Mouse (Mus musculus) stomach, embryonic 14.5 days (tissue): ENCODE results near the gene Cda. TPM values are rescaled to one million over a fixed set of nuclear protein-coding genes. Genes with fewer than 3 reads are reported as not detected.
A peak's percentile ranks its signal among the peaks of the same experiment; 100 is the strongest.

ENCODE experiments used
- ATAC-seq: fragments of 200-750 bp; cut with Nextera tagmentation; 2 replicates; pipeline ENCODE4 v1.8.0; 2017; ENCODE audit warnings: low read depth, moderate TSS enrichment; ENCODE audit not compliant: insufficient number of reproducible peaks, insufficient read depth, low FRiP score
- H3K27ac ChIP-seq: fragments of 300-500 bp; sonication (generic); 2 replicates; pipeline ENCODE4 v1.5.1; 2014; ENCODE audit warnings: mild to moderate bottlenecking, low read length, moderate library complexity, mixed read lengths
- H3K27me3 ChIP-seq: fragments of 300-500 bp; sonication (generic); 2 replicates; pipeline ENCODE4 v1.6.1; 2014; ENCODE audit warnings: low read length, control low read depth, mixed read lengths; ENCODE audit not compliant: control insufficient read depth, insufficient read depth
- H3K36me3 ChIP-seq: fragments of 300-500 bp; sonication (generic); 2 replicates; pipeline ENCODE4 v1.6.1; 2014; ENCODE audit warnings: mild to moderate bottlenecking, control low read depth, low read length, moderate library complexity, mixed read lengths; ENCODE audit not compliant: control insufficient read depth, insufficient read depth
- H3K4me1 ChIP-seq: fragments of 300-500 bp; sonication (generic); 2 replicates; pipeline ENCODE4 v1.6.1; 2014; ENCODE audit warnings: low read length, control low read depth, mixed read lengths; ENCODE audit not compliant: control insufficient read depth, insufficient read depth
- H3K4me2 ChIP-seq: fragments of 300-500 bp; sonication (generic); replicated peaks from 2 replicates; pipeline ENCODE4 v1.6.1; 2014; ENCODE audit warnings: low read depth, low read length, control low read depth
- H3K4me3 ChIP-seq: fragments of 300-500 bp; sonication (generic); 2 replicates; pipeline ENCODE4 v1.5.1; 2014; ENCODE audit warnings: low read depth, low read length, control low read depth
- H3K9ac ChIP-seq: fragments of 300-500 bp; sonication (generic); replicated peaks from 2 replicates; pipeline ENCODE4 v1.6.1; 2014; ENCODE audit warnings: low read depth, mild to moderate bottlenecking, control low read depth, low read length, moderate library complexity, mixed read lengths
- H3K9me3 ChIP-seq: fragments of 300-500 bp; sonication (generic); 2 replicates; pipeline ENCODE4 v1.6.1; 2016; ENCODE audit warnings: low read depth, low read length, control low read depth; ENCODE audit not compliant: control insufficient read depth
- WGBS: fragments of 180-500 bp; shearing (Covaris S2); extraction: QIAGEN DNeasy Blood & Tissue Kit; methylation state at CpG from one replicate; pipeline ENCODE4 v1.1.7; 2014; 5-methylcytosine and 5-hydroxymethylcytosine counted together
- polyA plus RNA-seq: library from polyadenylated mRNA; unstranded; fragments of >200 nt; fragmentation: Nextera tagmentation; extraction: Ambion mirVana; gene quantifications from 2 replicates; pipeline ENCODE4 v1.2.1, GENCODE M21; 2014

The Cda gene
- polyA plus RNA-seq, 1 experiment from 2014 or later, result 8.3 TPM

- Histone ChIP-seq H3K4me1 (no peaks in the 10 kb centered on the region), H3K9ac (no peak overlapping the region), H3K4me3 (no peak overlapping the region), H3K4me2 (no peak overlapping the region), H3K36me3 (peaks cover 39% of the 10 kb centered on the region), H3K27me3 (no peaks in the 10 kb centered on the region), H3K9me3 (no peaks in the 10 kb centered on the region), H3K27ac (no peak overlapping the region)
- WGBS, result 91% methylated on average over 4 of the region's 4 CpGs
- ATAC-seq, result no peak
Observed at GRCm38 (mm10) chr4:138313795-138314194, 54.0 kb downstream of the Cda start.

GRCm38 (mm10) chr4:138313021-138313420, 54.8 kb downstream of the Cda start:
- no peaks in the 10 kb centered on the region for H3K4me1 ChIP-seq
- H3K36me3 ChIP-seq, result peaks cover 45% of the 10 kb centered on the region
- H3K27ac ChIP-seq, result no peak overlapping the region
- no peak for ATAC-seq
- H3K27me3 ChIP-seq, result no peaks in the 10 kb centered on the region
- 86% methylated on average over 11 of the region's 11 CpGs for WGBS
- no peak overlapping the region for H3K9ac ChIP-seq
- no peak overlapping the region for H3K4me2 ChIP-seq
- no peaks in the 10 kb centered on the region for H3K9me3 ChIP-seq
- no peak overlapping the region for H3K4me3 ChIP-seq

- no peak for ATAC-seq
- Histone ChIP-seq H3K4me2 (no peak overlapping the region), H3K4me1 (no peaks in the 10 kb centered on the region), H3K27me3 (no peaks in the 10 kb centered on the region), H3K36me3 (peaks cover 53% of the 10 kb centered on the region), H3K9ac (no peak overlapping the region), H3K4me3 (no peak overlapping the region), H3K27ac (no peak overlapping the region), H3K9me3 (no peaks in the 10 kb centered on the region)
- WGBS, result 91% methylated on average over 3 of the region's 3 CpGs
Observed at GRCm38 (mm10) chr4:138312105-138312504, 55.7 kb downstream of the Cda start.

GRCm38 (mm10) chr4:138311595-138311994, 56.2 kb downstream of the Cda start:
- WGBS, result 60% methylated on average over 8 of the region's 8 CpGs

GRCm38 (mm10) chr4:138310311-138310910, 57.4 kb downstream of the Cda start:
- no peaks in the 10 kb centered on the region for H3K9me3 ChIP-seq
- peaks cover 55% of the 10 kb centered on the region for H3K36me3 ChIP-seq
- no peak overlapping the region for H3K9ac ChIP-seq
- ATAC-seq, result no peak
- H3K4me2 ChIP-seq, result no peak overlapping the region
- H3K27ac ChIP-seq, result no peak overlapping the region
- H3K27me3 ChIP-seq, result no peaks in the 10 kb centered on the region
- no peak overlapping the region for H3K4me3 ChIP-seq
- 95% methylated on average over 19 of the region's 19 CpGs for WGBS
- H3K4me1 ChIP-seq, result no peaks in the 10 kb centered on the region; the same call in 1 of the 2 replicates

More at GRCm38 (mm10) chr4:138311595-138311994, 56.2 kb downstream of the Cda start:
- H3K36me3 ChIP-seq, result peaks cover 55% of the 10 kb centered on the region
- no peak overlapping the region for H3K4me3 ChIP-seq
- no peaks in the 10 kb centered on the region for H3K4me1 ChIP-seq
- H3K27ac ChIP-seq, result no peak overlapping the region
- H3K9ac ChIP-seq, result no peak overlapping the region
- H3K4me2 ChIP-seq, result no peak overlapping the region
- H3K9me3 ChIP-seq, result no peaks in the 10 kb centered on the region
- ATAC-seq, result peak; percentile 35; the same call in 1 of the 2 replicates
- H3K27me3 ChIP-seq, result no peaks in the 10 kb centered on the region

- no peak for ATAC-seq
- Histone ChIP-seq H3K4me2 (no peak overlapping the region), H3K27ac (no peak overlapping the region), H3K9me3 (no peaks in the 10 kb centered on the region), H3K4me3 (no peak overlapping the region), H3K9ac (no peak overlapping the region), H3K4me1 (peaks cover 9% of the 10 kb centered on the region; the same call in 1 of the 2 replicates), H3K36me3 (peaks cover 51% of the 10 kb centered on the region), H3K27me3 (no peaks in the 10 kb centered on the region)
- WGBS, result 90% methylated on average over 12 of the region's 12 CpGs
Observed at GRCm38 (mm10) chr4:138307739-138308138, 60.1 kb downstream of the Cda start.

- no peak for ATAC-seq
- no peaks in the 10 kb centered on the region for H3K9me3 ChIP-seq
- no peak overlapping the region for H3K4me2 ChIP-seq
- no peak overlapping the region for H3K27ac ChIP-seq
- WGBS, result 80% methylated on average over 3 of the region's 3 CpGs
- H3K4me1 ChIP-seq, result peaks cover 9% of the 10 kb centered on the region; the same call in 1 of the 2 replicates
- peaks cover 45% of the 10 kb centered on the region for H3K36me3 ChIP-seq
- H3K9ac ChIP-seq, result no peak overlapping the region
- H3K27me3 ChIP-seq, result no peaks in the 10 kb centered on the region
- no peak overlapping the region for H3K4me3 ChIP-seq
Observed at GRCm38 (mm10) chr4:138307025-138307424, 60.8 kb downstream of the Cda start.

- peak within 1 kb of the TSS; percentile 79 for H3K4me3 ChIP-seq
- peak; percentile 98 for ATAC-seq
- peak within 1 kb of the TSS; percentile 61 for H3K27ac ChIP-seq
- H3K9me3 ChIP-seq, result no peaks in the 10 kb centered on the region
- under 1% methylated on average over 64 of the region's 64 CpGs for WGBS
- H3K4me2 ChIP-seq, result peak within 1 kb of the TSS; percentile 85
- H3K9ac ChIP-seq, result peak within 1 kb of the TSS; percentile 74
- H3K36me3 ChIP-seq, result peaks cover 23% of the 10 kb centered on the region
- peaks cover 9% of the 10 kb centered on the region; the same call in 1 of the 2 replicates for H3K4me1 ChIP-seq
- no peaks in the 10 kb centered on the region for H3K27me3 ChIP-seq
Observed at GRCm38 (mm10) chr4:138304340-138305104, 63.3 kb downstream of the Cda start, which contains the start of gene Ddost. Gene Ddost (plus strand): TSS chr4:138304730.
